Mouse (Mus musculus) gastrocnemius, postnatal 36 days (tissue): ENCODE measurements at regions not wholly inside any gene's neighbourhood (a gene's known extent, or its start where the extent isn't known, plus 50 kb on each side); places are given as distances from the start of the nearest gene placed in this dataset.

ENCODE experiments used
- DNase-seq, 2 experiments: peaks; one replicate each; pipeline ENCODE4 v3.0.0; 2022
- intact Hi-C: fragments of 180-260 bp; cut with DNase I; formaldehyde crosslinking; loops from one replicate; pipeline ENCODE4 v1.15.1; 2025

- peak in 1 of 2 experiments; percentile 13 for DNase-seq
- intact Hi-C loops: no loop called here
Observed at GRCm38 (mm10) chr1:92343161-92343598, 130.5 kb downstream of the Ndufa10 start.

GRCm38 (mm10) chr1:92341846-92342540 is 131.7 kb downstream of the Ndufa10 start:
- DNase-seq: peak in 1 of 2 experiments; percentile 7
- intact Hi-C loops: no loop called here

GRCm38 (mm10) chr1:92340644-92341043 is 133.0 kb downstream of the Ndufa10 start:
- intact Hi-C loops: no loop called here
- peak in 1 of 2 experiments; percentile 11 for DNase-seq

- intact Hi-C loops: loop anchor here (10.0 kb wide), 1 partner anchor 64 kb away; no protein-coding TSS in a partner anchor
- DNase-seq: no peak
Observed at GRCm38 (mm10) chr1:92338589-92338988, 135.1 kb downstream of the Ndufa10 start.

GRCm38 (mm10) chr1:92337450-92337849 is 136.2 kb downstream of the Ndufa10 start:
- DNase-seq: peak in 1 of 2 experiments; percentile 2
- intact Hi-C loops: loop anchor here (10.0 kb wide), 1 partner anchor 63 kb away; no protein-coding TSS in a partner anchor

DNA sequence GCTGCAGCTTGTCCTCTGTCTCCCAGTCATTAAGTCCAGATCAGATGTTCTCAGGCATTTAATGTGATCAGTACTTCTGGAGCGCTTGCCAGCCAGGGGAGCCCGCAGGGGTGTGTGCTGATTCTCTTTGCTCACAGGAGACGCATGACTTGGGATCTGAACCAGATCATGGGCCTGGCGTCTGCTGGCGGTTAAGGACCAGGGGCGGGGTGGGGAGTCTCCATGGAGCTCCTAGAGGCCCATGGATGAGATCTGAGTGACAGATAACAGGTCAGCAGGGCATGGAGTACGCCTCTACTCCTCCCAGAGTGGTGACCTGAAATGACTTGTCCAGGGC is 136.7 kb upstream of the Hdac4 start:
- peak; percentile 28 to 31 for DNase-seq
- intact Hi-C loops: loop anchor here (10.0 kb wide), 1 partner anchor 57 kb away; no protein-coding TSS in a partner anchor

GRCm38 (mm10) chr1:92331559-92332247 is 136.2 kb upstream of the Hdac4 start:
- intact Hi-C loops: loop anchor here (10.0 kb wide), 1 partner anchor 57 kb away; no protein-coding TSS in a partner anchor

GRCm38 (mm10) chr1:92330181-92330580 is 134.7 kb upstream of the Hdac4 start:
- DNase-seq: peak in 1 of 2 experiments; percentile 15
- intact Hi-C loops: loop anchor here (10.0 kb wide), 1 partner anchor 55 kb away; no protein-coding TSS in a partner anchor

More at GRCm38 (mm10) chr1:92331559-92332247, 136.2 kb upstream of the Hdac4 start:
- DNase-seq: peak in 1 of 2 experiments; percentile 13

GRCm38 (mm10) chr1:92329491-92329890 is 134.0 kb upstream of the Hdac4 start:
- intact Hi-C loops: no loop called here
- peak in 1 of 2 experiments; percentile 13 for DNase-seq

- intact Hi-C loops: no loop called here
Observed at GRCm38 (mm10) chr1:92327141-92327540, 131.6 kb upstream of the Hdac4 start.

GRCm38 (mm10) chr1:92325281-92325680 is 129.8 kb upstream of the Hdac4 start:
- DNase-seq: no peak
- intact Hi-C loops: no loop called here

More at GRCm38 (mm10) chr1:92327141-92327540, 131.6 kb upstream of the Hdac4 start:
- peak in 1 of 2 experiments; percentile 2 for DNase-seq

- no peak for DNase-seq
- intact Hi-C loops: no loop called here
Observed at GRCm38 (mm10) chr1:92324091-92324950, 128.8 kb upstream of the Hdac4 start.

GRCm38 (mm10) chr1:92317131-92317530 is 121.6 kb upstream of the Hdac4 start:
- intact Hi-C loops: no loop called here
- no peak for DNase-seq

- DNase-seq: no peak
- intact Hi-C loops: no loop called here
Observed at GRCm38 (mm10) chr1:92316191-92316723, 120.8 kb upstream of the Hdac4 start.

DNA sequence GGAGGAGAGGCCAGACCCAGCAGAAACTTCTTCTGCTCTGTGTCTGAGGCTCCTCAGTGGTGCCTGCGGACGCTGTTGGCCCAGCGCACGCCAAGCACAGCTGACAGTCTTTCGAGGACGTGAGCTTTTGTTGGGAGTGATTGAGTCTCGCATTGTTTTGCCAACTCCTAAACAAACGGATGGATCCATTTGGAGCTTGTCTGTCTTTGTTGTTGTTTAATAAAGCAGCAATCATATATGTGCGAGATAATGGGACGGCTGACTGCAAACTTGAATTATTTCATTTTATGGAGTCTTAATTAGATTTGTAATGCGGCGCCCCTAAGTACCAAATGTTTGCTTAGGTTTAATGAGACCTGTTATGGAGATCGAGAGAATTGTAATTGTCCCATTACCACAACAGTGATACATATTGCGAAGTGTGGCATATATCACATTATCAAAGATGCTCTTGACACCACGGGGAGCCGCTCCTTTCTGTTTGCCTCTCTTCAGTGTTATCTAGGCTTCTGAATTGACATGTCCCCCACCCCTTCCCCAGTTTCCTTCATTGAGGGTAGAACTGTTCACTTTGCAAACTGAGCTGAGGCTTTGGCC is 117.6 kb upstream of the Hdac4 start:
- DNase-seq: peak in 1 of 2 experiments; percentile 5
- intact Hi-C loops: no loop called here

DNA sequence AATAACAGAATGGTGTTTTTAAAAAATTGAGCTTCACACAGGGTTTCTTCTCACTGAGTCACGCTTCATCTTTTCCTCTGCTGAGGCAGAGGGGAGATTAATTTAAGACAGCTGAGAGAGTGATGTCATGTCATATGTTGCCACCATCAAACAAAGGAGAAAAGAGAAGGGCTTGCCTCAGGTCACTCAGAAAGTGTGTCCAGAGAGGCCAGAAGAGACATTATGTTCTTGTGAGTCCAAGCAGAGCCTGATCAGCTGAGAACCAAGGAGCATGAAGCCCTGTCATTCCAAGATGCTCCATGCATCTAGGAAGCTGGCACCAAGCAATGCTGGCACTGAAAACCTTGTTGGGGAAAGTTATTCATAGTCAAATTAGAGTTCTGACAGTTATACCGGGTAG is 114.4 kb upstream of the Hdac4 start:
- intact Hi-C loops: no loop called here
- DNase-seq: peak in 1 of 2 experiments; percentile 3

DNA sequence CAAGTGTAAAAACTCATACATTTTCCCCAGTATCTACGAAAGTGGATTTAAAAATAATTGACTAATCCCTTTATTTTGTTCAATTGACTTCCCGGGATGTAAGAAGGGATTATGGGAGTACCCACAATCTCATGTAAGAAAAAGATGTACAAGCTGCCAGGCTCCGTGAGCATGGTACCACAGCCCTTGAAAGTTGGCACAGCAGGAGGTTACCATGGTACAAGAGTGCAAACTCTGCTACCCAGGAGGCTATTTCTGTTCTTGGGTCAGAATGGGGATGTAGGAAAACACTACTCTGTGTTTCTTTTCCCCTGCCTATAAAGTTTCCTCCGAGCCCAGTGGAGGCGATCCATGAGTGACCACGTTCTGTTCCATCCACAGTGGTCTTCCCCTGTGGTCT is 113.9 kb upstream of the Hdac4 start:
- DNase-seq: no peak
- intact Hi-C loops: no loop called here

DNA sequence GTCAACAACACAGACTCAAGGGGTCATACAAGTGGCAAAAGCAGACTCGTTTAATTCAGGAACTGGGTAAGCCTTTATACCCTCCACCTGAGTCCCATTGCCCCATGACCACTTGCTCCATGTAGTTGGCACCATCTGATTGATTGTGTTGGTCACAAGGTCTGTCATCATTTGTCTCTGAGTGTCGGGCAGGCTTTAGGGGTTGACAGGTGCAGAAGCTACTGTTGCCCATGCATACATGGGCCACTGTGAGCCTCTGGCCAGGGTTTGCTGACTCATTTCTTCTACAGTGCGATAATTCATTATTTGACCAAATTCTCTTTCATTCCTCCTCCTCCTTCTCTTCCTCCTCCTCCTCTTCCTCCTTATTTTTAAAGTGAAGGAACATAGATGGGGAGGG is 113.0 kb upstream of the Hdac4 start:
- no peak for DNase-seq
- intact Hi-C loops: no loop called here

DNA sequence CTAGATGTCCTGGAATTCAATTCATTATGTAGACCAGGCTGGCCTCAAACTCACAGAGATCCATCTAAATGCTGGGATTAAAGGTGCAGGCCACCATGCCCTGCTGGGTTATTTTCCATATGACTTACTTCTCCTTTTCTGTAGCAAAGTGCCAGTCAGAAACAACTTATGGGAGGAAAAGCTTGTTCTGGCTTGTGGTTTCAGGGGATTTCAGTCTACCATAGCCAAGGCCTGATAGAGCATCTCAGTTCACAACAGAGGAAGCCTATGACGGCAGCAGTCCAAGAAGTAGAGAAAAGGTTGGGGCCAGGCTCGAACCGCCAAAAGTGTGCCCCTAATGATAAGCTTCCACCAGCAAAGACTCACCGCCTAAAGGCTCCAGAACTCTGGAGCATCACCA is 110.5 kb upstream of the Hdac4 start:
- intact Hi-C loops: no loop called here

GRCm38 (mm10) chr1:92299041-92299440 is 103.5 kb upstream of the Hdac4 start:
- intact Hi-C loops: no loop called here

More for the DNA sequence above, 110.5 kb upstream of the Hdac4 start:
- DNase-seq: peak in 1 of 2 experiments; percentile 1

More at GRCm38 (mm10) chr1:92299041-92299440, 103.5 kb upstream of the Hdac4 start:
- no peak for DNase-seq
